Mouse (Mus musculus) thymus, postnatal 14 days (tissue): Measurements from ENCODE around the gene Abi1.
"Not testable (repeated sequence)": the region's sequence is repeated elsewhere in the genome, so short reads cannot be mapped to it uniquely, and the experiment has no call there.

ENCODE experiments used
- DNase-seq: peaks from one replicate; pipeline ENCODE4 v3.0.0; 2021

Gene Abi1

GRCm38 (mm10) chr2:23030631-23031030 is 9.4 kb downstream of the Abi1 start:
- DNase-seq, result no peak

GRCm38 (mm10) chr2:23028826-23029225 is 11.2 kb downstream of the Abi1 start:
- DNase-seq, result no peak

- no peak for DNase-seq
These were observed 13.7 kb downstream of the Abi1 start for GRCm38 (mm10) chr2:23026379-23026778.

- DNase-seq, result no peak
These were observed 16.2 kb downstream of the Abi1 start for GRCm38 (mm10) chr2:23023714-23024282.

- no peak for DNase-seq
These were observed 17.0 kb downstream of the Abi1 start for GRCm38 (mm10) chr2:23023023-23023422.

GRCm38 (mm10) chr2:23021721-23022120 is 18.3 kb downstream of the Abi1 start:
- DNase-seq, result no peak

- no peak for DNase-seq
These were observed 18.7 kb downstream of the Abi1 start for GRCm38 (mm10) chr2:23021320-23021719.

- DNase-seq, result no peak
These were observed 20.9 kb downstream of the Abi1 start for GRCm38 (mm10) chr2:23019170-23019569.

- DNase-seq, result no peak
These were observed 23.9 kb downstream of the Abi1 start for GRCm38 (mm10) chr2:23016121-23016520.

- DNase-seq, result no peak
These were observed 24.7 kb downstream of the Abi1 start for GRCm38 (mm10) chr2:23015335-23015734.

- not testable (repeated sequence) for DNase-seq
These were observed 25.1 kb downstream of the Abi1 start for GRCm38 (mm10) chr2:23014935-23015334.

- DNase-seq, result no peak
These were observed 31.8 kb downstream of the Abi1 start for GRCm38 (mm10) chr2:23008256-23008655.

GRCm38 (mm10) chr2:23007577-23007976 is 32.5 kb downstream of the Abi1 start:
- no peak for DNase-seq

- DNase-seq, result no peak
These were observed 32.9 kb downstream of the Abi1 start for GRCm38 (mm10) chr2:23007149-23007548.

GRCm38 (mm10) chr2:23006219-23006618 is 33.8 kb downstream of the Abi1 start:
- no peak for DNase-seq

GRCm38 (mm10) chr2:23002637-23003036 is 37.4 kb downstream of the Abi1 start:
- no peak for DNase-seq

- DNase-seq, result no peak
These were observed 40.4 kb downstream of the Abi1 start for GRCm38 (mm10) chr2:22999620-23000019.

GRCm38 (mm10) chr2:22998804-22999203 is 41.2 kb downstream of the Abi1 start:
- no peak for DNase-seq

GRCm38 (mm10) chr2:22998015-22998414 is 42.0 kb downstream of the Abi1 start:
- no peak for DNase-seq

GRCm38 (mm10) chr2:22996071-22996470 is 44.0 kb downstream of the Abi1 start:
- DNase-seq, result no peak

GRCm38 (mm10) chr2:22985973-22986657 is 53.9 kb downstream of the Abi1 start:
- DNase-seq, result no peak

GRCm38 (mm10) chr2:22977387-22977973 is 62.6 kb downstream of the Abi1 start:
- no peak for DNase-seq

GRCm38 (mm10) chr2:22962970-22963369 is 77.1 kb downstream of the Abi1 start:
- DNase-seq, result no peak

GRCm38 (mm10) chr2:22962242-22962641 is 77.8 kb downstream of the Abi1 start:
- peak; percentile 18 for DNase-seq

- DNase-seq, result no peak
These were observed 78.4 kb downstream of the Abi1 start for GRCm38 (mm10) chr2:22961681-22962080.
